Mouse (Mus musculus): ENCODE data around the gene Fkbp2. TPM values are rescaled to one million over a fixed set of nuclear protein-coding genes. Genes with fewer than 3 reads are reported as not detected.

Gene Fkbp2
- total RNA-seq, 1 experiment: 51.0 TPM

GRCm38 (mm10) chr19:6989251-6989650 lies 8.9 kb upstream of the Fkbp2 start:
- Histone ChIP-seq H3K4me1 (ENCODE audit: control insufficient read depth in 2 of 2, insufficient read depth in 2 of 2, low read length in 2 of 2, poor library complexity in 1 of 2) (peaks cover 4 to 23% of the 10 kb centered on the region in 2 experiments; a peak in 3 of 4 replicates), H3K9me3 (ENCODE audit: control insufficient read depth, insufficient read depth, low read depth, low read length) (no peaks in the 10 kb centered on the region), H3K36me3 (ENCODE audit: control insufficient read depth, insufficient read depth, low read length, poor library complexity, severe bottlenecking) (peaks cover 5% of the 10 kb centered on the region; the same call in 1 of the 2 replicates), H3K9ac (ENCODE audit: insufficient read depth, low read depth, low read length, poor library complexity, severe bottlenecking) (no peak overlapping the region), H3K4me3 (ENCODE audit: insufficient read depth in 1 of 2, low read depth in 1 of 2, low read length in 2 of 2, poor library complexity in 1 of 2, severe bottlenecking in 1 of 2) (no peak overlapping the region), H3K27ac (ENCODE audit: insufficient read depth, low read depth, low read length, poor library complexity, severe bottlenecking) (no peak overlapping the region)
- TF ChIP-seq CHD2 (IDR thresholded peaks at IDR 0.05; ENCODE audit: low read depth, low read length) (no peak), ZC3H11A (IDR thresholded peaks at IDR 0.05; ENCODE audit: borderline replicate concordance, low read depth, low read length) (no peak), MAFK (IDR thresholded peaks at IDR 0.05; ENCODE audit: insufficient read depth, low read depth, low read length) (no peak), ZNF384 (IDR thresholded peaks at IDR 0.05; ENCODE audit: low read depth, low read length) (no peak), HCFC1 (IDR thresholded peaks at IDR 0.05; ENCODE audit: borderline replicate concordance, insufficient read depth, low read length) (no peak)
- no peak for DNase-seq (ENCODE audit: low read depth, low spot score)
- in situ Hi-C loops (cut with MboI; ENCODE audit: low sequenced_read_pairs in 2 of 2, unreplicated experiment in 2 of 2): no loop called here

- DNase-seq (ENCODE audit: low read depth, low spot score): no peak
- Histone ChIP-seq H3K36me3 (ENCODE audit: control insufficient read depth, insufficient read depth, low read length, poor library complexity, severe bottlenecking) (peaks cover 14% of the 10 kb centered on the region), H3K9me3 (ENCODE audit: control insufficient read depth, insufficient read depth, low read depth, low read length) (no peaks in the 10 kb centered on the region), H3K9ac (ENCODE audit: insufficient read depth, low read depth, low read length, poor library complexity, severe bottlenecking) (peak overlapping the region; percentile 8; the same call in 1 of the 2 replicates), H3K4me1 (ENCODE audit: control insufficient read depth in 2 of 2, insufficient read depth in 2 of 2, low read length in 2 of 2, poor library complexity in 1 of 2) (peaks cover 4 to 17% of the 10 kb centered on the region in 2 experiments; a peak in 3 of 4 replicates), H3K4me3 (ENCODE audit: insufficient read depth in 1 of 2, low read depth in 1 of 2, low read length in 2 of 2, poor library complexity in 1 of 2, severe bottlenecking in 1 of 2) (peak overlapping the region; percentile 83 to 92), H3K27ac (ENCODE audit: insufficient read depth, low read depth, low read length, poor library complexity, severe bottlenecking) (no peak overlapping the region)
- in situ Hi-C loops (cut with MboI; ENCODE audit: low sequenced_read_pairs in 2 of 2, unreplicated experiment in 2 of 2): no loop called here
- TF ChIP-seq ZC3H11A (IDR thresholded peaks at IDR 0.05; ENCODE audit: borderline replicate concordance, low read depth, low read length): no peak
- no peak for TF ChIP-seq HCFC1 (IDR thresholded peaks at IDR 0.05; ENCODE audit: borderline replicate concordance, insufficient read depth, low read length)
- no peak for TF ChIP-seq ZNF384 (IDR thresholded peaks at IDR 0.05; ENCODE audit: low read depth, low read length)
- TF ChIP-seq MAFK (IDR thresholded peaks at IDR 0.05; ENCODE audit: insufficient read depth, low read depth, low read length): no peak
- TF ChIP-seq CHD2 (IDR thresholded peaks at IDR 0.05; ENCODE audit: low read depth, low read length): no peak
Measured at GRCm38 (mm10) chr19:6987904-6988285, 7.6 kb upstream of the Fkbp2 start.

- H3K4me1 ChIP-seq (ENCODE audit: control insufficient read depth in 2 of 2, insufficient read depth in 2 of 2, low read length in 2 of 2, poor library complexity in 1 of 2): peaks cover 4 to 17% of the 10 kb centered on the region in 2 experiments; a peak in 3 of 4 replicates
- peak within 1 kb of the TSS; percentile 19; the same call in 1 of the 2 replicates for H3K27ac ChIP-seq (ENCODE audit: insufficient read depth, low read depth, low read length, poor library complexity, severe bottlenecking)
- TF ChIP-seq CHD2 (IDR thresholded peaks at IDR 0.05; ENCODE audit: low read depth, low read length) (no peak), MAFK (IDR thresholded peaks at IDR 0.05; ENCODE audit: insufficient read depth, low read depth, low read length) (no peak), HCFC1 (IDR thresholded peaks at IDR 0.05; ENCODE audit: borderline replicate concordance, insufficient read depth, low read length) (no peak), ZNF384 (IDR thresholded peaks at IDR 0.05; ENCODE audit: low read depth, low read length) (no peak), ZC3H11A (IDR thresholded peaks at IDR 0.05; ENCODE audit: borderline replicate concordance, low read depth, low read length) (no peak)
- H3K9ac ChIP-seq (ENCODE audit: insufficient read depth, low read depth, low read length, poor library complexity, severe bottlenecking): peak within 1 kb of the TSS; percentile 86
- H3K36me3 ChIP-seq (ENCODE audit: control insufficient read depth, insufficient read depth, low read length, poor library complexity, severe bottlenecking): peaks cover 17% of the 10 kb centered on the region
- DNase-seq (ENCODE audit: low read depth, low spot score): no peak
- no peaks in the 10 kb centered on the region for H3K9me3 ChIP-seq (ENCODE audit: control insufficient read depth, insufficient read depth, low read depth, low read length)
- H3K4me3 ChIP-seq (ENCODE audit: insufficient read depth in 1 of 2, low read depth in 1 of 2, low read length in 2 of 2, poor library complexity in 1 of 2, severe bottlenecking in 1 of 2): peak within 1 kb of the TSS; percentile 83 to 92
- in situ Hi-C loops (cut with MboI; ENCODE audit: low sequenced_read_pairs in 2 of 2, unreplicated experiment in 2 of 2): no loop called here
Measured at GRCm38 (mm10) chr19:6987061-6987903, 7.0 kb upstream of the Fkbp2 start, which contains the start of gene Vegfb. Gene Vegfb (minus strand): TSS chr19:6987651.

GRCm38 (mm10) chr19:6985951-6986708 lies 5.8 kb upstream of the Fkbp2 start:
- in situ Hi-C loops (cut with MboI; ENCODE audit: low sequenced_read_pairs in 2 of 2, unreplicated experiment in 2 of 2): no loop called here
- H3K9me3 ChIP-seq (ENCODE audit: control insufficient read depth, insufficient read depth, low read depth, low read length): no peaks in the 10 kb centered on the region
- DNase-seq (ENCODE audit: low read depth, low spot score): no peak
- H3K4me1 ChIP-seq (ENCODE audit: control insufficient read depth in 2 of 2, insufficient read depth in 2 of 2, low read length in 2 of 2, poor library complexity in 1 of 2): peaks cover 0 to 17% of the 10 kb centered on the region in 2 experiments; a peak in 2 of 4 replicates
- no peak for TF ChIP-seq CHD2 (IDR thresholded peaks at IDR 0.05; ENCODE audit: low read depth, low read length)
- no peak for TF ChIP-seq HCFC1 (IDR thresholded peaks at IDR 0.05; ENCODE audit: borderline replicate concordance, insufficient read depth, low read length)
- no peak for TF ChIP-seq MAFK (IDR thresholded peaks at IDR 0.05; ENCODE audit: insufficient read depth, low read depth, low read length)
- TF ChIP-seq ZNF384 (IDR thresholded peaks at IDR 0.05; ENCODE audit: low read depth, low read length): no peak
- no peak for TF ChIP-seq ZC3H11A (IDR thresholded peaks at IDR 0.05; ENCODE audit: borderline replicate concordance, low read depth, low read length)
- no peak overlapping the region for H3K27ac ChIP-seq (ENCODE audit: insufficient read depth, low read depth, low read length, poor library complexity, severe bottlenecking)
- H3K9ac ChIP-seq (ENCODE audit: insufficient read depth, low read depth, low read length, poor library complexity, severe bottlenecking): no peak overlapping the region; the same call in 1 of the 2 replicates
- peaks cover 20% of the 10 kb centered on the region for H3K36me3 ChIP-seq (ENCODE audit: control insufficient read depth, insufficient read depth, low read length, poor library complexity, severe bottlenecking)
- H3K4me3 ChIP-seq (ENCODE audit: insufficient read depth in 1 of 2, low read depth in 1 of 2, low read length in 2 of 2, poor library complexity in 1 of 2, severe bottlenecking in 1 of 2): peak overlapping the region; percentile 83 to 92

Measured in ES-E14 (cell line).